Mouse (Mus musculus): ENCODE data around the gene Htra2. TPM values are rescaled to one million over a fixed set of nuclear protein-coding genes. Genes with fewer than 3 reads are reported as not detected.

The Htra2 gene
- total RNA-seq, 4 experiments from 2014 or later, result 47.7 to 53.7 (median 50.4) TPM

GRCm38 (mm10) chr6:83008659-83009058 lies 46.4 kb downstream of the Htra2 start:
- no peak for DNase-seq (ENCODE audit: low spot score in 2 of 2)

GRCm38 (mm10) chr6:83006114-83006513 lies 49.0 kb downstream of the Htra2 start:
- no peak for DNase-seq (ENCODE audit: low spot score in 2 of 2)

- no peak for DNase-seq (ENCODE audit: low spot score in 2 of 2)
Observed at GRCm38 (mm10) chr6:83005444-83006011, 49.5 kb downstream of the Htra2 start.

GRCm38 (mm10) chr6:83004872-83005271 lies 50.2 kb downstream of the Htra2 start:
- DNase-seq (ENCODE audit: low spot score in 2 of 2), result no peak

- DNase-seq (ENCODE audit: low spot score in 2 of 2), result no peak
Observed at GRCm38 (mm10) chr6:83004309-83004708, 50.8 kb downstream of the Htra2 start.

- no peak for DNase-seq (ENCODE audit: low spot score in 2 of 2)
Observed at GRCm38 (mm10) chr6:83003850-83004249, 51.2 kb downstream of the Htra2 start.

GRCm38 (mm10) chr6:83003082-83003481 lies 52.0 kb downstream of the Htra2 start:
- DNase-seq (ENCODE audit: low spot score in 2 of 2), result no peak

Small RNA genes lying within 50 kb of the gene (microRNA-seq; reads per million reads assigned to microRNA genes)
- gene Mir3470a (0 reads per million in 2 experiments), gene Mir7040 (0 to 0.22 reads per million in 2 experiments)

Other genes starting within 250 kb of the Htra2 start
- gene Sema4f, start 115.5 kb downstream of the Htra2 start, total RNA-seq (2022), result 10 to 100 TPM; 35.0 to 36.1 (median 35.2) TPM
- under 1 TPM in 3 of 4 experiments, not detected in 1; 0.33 to 0.57 (median 0.48) TPM for gene M1ap, start 108.4 kb downstream of the Htra2 start, total RNA-seq (2022)
- gene Dok1, start 21.8 kb downstream of the Htra2 start, total RNA-seq (2022), result 1 to 10 TPM; 2.1 to 3.7 (median 2.9) TPM
- 1 to 10 TPM; 2.0 to 4.3 (median 3.0) TPM for gene Loxl3, start 21.1 kb downstream of the Htra2 start, total RNA-seq (2022)
- gene Aup1, start 752 bp downstream of the Htra2 start, total RNA-seq (2022), result 100 to 1,000 TPM in 3 of 4 experiments, 10 to 100 TPM in 1; 98.7 to 123 (median 111) TPM
- gene Dqx1, start 2.6 kb upstream of the Htra2 start, total RNA-seq (2022), result 1 to 10 TPM in 2 of 4 experiments, under 1 TPM in 2; 0.67 to 1.5 (median 1.1) TPM
- gene Tlx2, start 15.0 kb upstream of the Htra2 start, total RNA-seq (2022), result not detected
- 10 to 100 TPM; 26.2 to 31.0 (median 27.2) TPM for gene Pcgf1, start 22.6 kb upstream of the Htra2 start, total RNA-seq (2022)
- under 1 TPM in 1 of 4 experiments, not detected in 3; 0.77 TPM for gene Lbx2, start 31.1 kb upstream of the Htra2 start, total RNA-seq (2022)
- gene Ccdc142, start 46.3 kb upstream of the Htra2 start, total RNA-seq (2022), result 10 to 100 TPM in 1 of 4 experiments, 1 to 10 TPM in 3; 6.5 to 10.1 (median 8.7) TPM
- gene Gm42688, start 46.3 kb upstream of the Htra2 start, total RNA-seq (2022), result 1 to 10 TPM; 5.8 to 8.1 (median 6.4) TPM
- 10 to 100 TPM; 51.1 to 63.3 (median 54.2) TPM for gene Mrpl53, start 53.8 kb upstream of the Htra2 start, total RNA-seq (2022)
- 10 to 100 TPM; 27.4 to 32.3 (median 31.3) TPM for gene Mogs, start 60.2 kb upstream of the Htra2 start, total RNA-seq (2022)
- 10 to 100 TPM; 36.5 to 47.4 (median 39.6) TPM for gene Wbp1, start 66.3 kb upstream of the Htra2 start, total RNA-seq (2022)
- 10 to 100 TPM; 22.0 to 26.8 (median 25.4) TPM for gene Ino80b, start 70.2 kb upstream of the Htra2 start, total RNA-seq (2022)
- 100 to 1,000 TPM in 1 of 4 experiments, 10 to 100 TPM in 3; 91.4 to 114 (median 92.8) TPM for gene Rtkn, start 80.2 kb upstream of the Htra2 start, total RNA-seq (2022)
- 10 to 100 TPM; 31.8 to 39.1 (median 34.5) TPM for gene Wdr54, start 101.1 kb upstream of the Htra2 start, total RNA-seq (2022)
- 10 to 100 TPM; 26.4 to 29.4 (median 28.3) TPM for gene 1700003E16Rik, start 101.1 kb upstream of the Htra2 start, total RNA-seq (2022)
- gene Dctn1, start 110.6 kb upstream of the Htra2 start, total RNA-seq (2022), result 100 to 1,000 TPM; 347 to 364 (median 356) TPM
- gene Slc4a5, start 164.6 kb upstream of the Htra2 start, total RNA-seq (2022), result 1 to 10 TPM in 1 of 4 experiments, under 1 TPM in 3; 0.44 to 2.0 (median 0.79) TPM

All from left cerebral cortex, adult 8-10 months (tissue).